Mouse (Mus musculus) neural tube, embryonic 11.5 days (tissue): Measurements from ENCODE around the gene Pcca. TPM values are rescaled to one million over a fixed set of nuclear protein-coding genes. Genes with fewer than 3 reads are reported as not detected.

Source experiments
- ATAC-seq: fragments of 200-750 bp; cut with Nextera tagmentation; 2 replicates; pipeline ENCODE4 v1.8.0; 2017; ENCODE audit warnings: moderate number of reproducible peaks, mild to moderate bottlenecking, moderate TSS enrichment, moderate library complexity; ENCODE audit not compliant: insufficient read depth, low FRiP score, low TSS enrichment
- DNase-seq: peaks from one replicate; pipeline ENCODE4 v3.0.0-alpha.2; 2015; ENCODE audit warnings: low spot score
- H3K27ac ChIP-seq: fragments of 300-500 bp; sonication (generic); 2 replicates; pipeline ENCODE4 v1.5.1; 2014; ENCODE audit warnings: low read depth, mild to moderate bottlenecking, low read length
- H3K27me3 ChIP-seq: fragments of 300-500 bp; sonication (generic); 2 replicates; pipeline ENCODE4 v1.6.1; 2014; ENCODE audit warnings: mild to moderate bottlenecking, low read length, mixed read lengths; ENCODE audit not compliant: control insufficient read depth, insufficient read depth
- H3K36me3 ChIP-seq: fragments of 300-500 bp; sonication (generic); 2 replicates; pipeline ENCODE4 v1.6.1; 2014; ENCODE audit warnings: mild to moderate bottlenecking, low read length, moderate library complexity, mixed read lengths; ENCODE audit not compliant: control insufficient read depth, insufficient read depth
- H3K4me1 ChIP-seq: fragments of 300-500 bp; sonication (generic); 2 replicates; pipeline ENCODE4 v1.6.1; 2014; ENCODE audit warnings: low read length, mixed read lengths; ENCODE audit not compliant: control insufficient read depth, insufficient read depth
- H3K4me2 ChIP-seq: fragments of 300-500 bp; sonication (generic); 2 replicates; pipeline ENCODE4 v1.6.1; 2014; ENCODE audit warnings: low read depth, mild to moderate bottlenecking, moderate library complexity
- H3K4me3 ChIP-seq: fragments of 300-500 bp; sonication (generic); 2 replicates; pipeline ENCODE4 v1.5.1; 2014; ENCODE audit warnings: low read depth, low read length
- H3K9ac ChIP-seq: fragments of 300-500 bp; sonication (generic); 2 replicates; pipeline ENCODE4 v1.6.1; 2014; ENCODE audit warnings: mild to moderate bottlenecking, low read length
- H3K9me3 ChIP-seq: fragments of 300-500 bp; sonication (generic); 2 replicates; pipeline ENCODE4 v1.6.1; 2016; ENCODE audit warnings: low read length; ENCODE audit not compliant: control insufficient read depth
- WGBS: fragments of 180-500 bp; shearing (Covaris S2); extraction: QIAGEN DNeasy Blood & Tissue Kit; methylation state at CpG from one replicate; pipeline ENCODE4 v1.1.7; 2014; 5-methylcytosine and 5-hydroxymethylcytosine counted together
- polyA plus RNA-seq: library from polyadenylated mRNA; unstranded; fragments of >200 nt; fragmentation: Nextera tagmentation; extraction: Ambion mirVana; gene quantifications from 2 replicates; pipeline ENCODE4 v1.2.1, GENCODE M21; 2014

The Pcca gene
- polyA plus RNA-seq, 1 experiment from 2014 or later: 33.4 TPM

GRCm38 (mm10) chr14:122648214-122648613 lies 114.1 kb downstream of the Pcca start:
- Histone ChIP-seq H3K27me3 (no peaks in the 10 kb centered on the region), H3K36me3 (no peaks in the 10 kb centered on the region), H3K9ac (no peak overlapping the region), H3K4me2 (no peak overlapping the region), H3K4me1 (no peaks in the 10 kb centered on the region), H3K4me3 (no peak overlapping the region), H3K9me3 (no peaks in the 10 kb centered on the region), H3K27ac (no peak overlapping the region)
- 95% methylated on average over 1 of the region's 1 CpGs for WGBS
- no peak for ATAC-seq
- DNase-seq: no peak

DNA sequence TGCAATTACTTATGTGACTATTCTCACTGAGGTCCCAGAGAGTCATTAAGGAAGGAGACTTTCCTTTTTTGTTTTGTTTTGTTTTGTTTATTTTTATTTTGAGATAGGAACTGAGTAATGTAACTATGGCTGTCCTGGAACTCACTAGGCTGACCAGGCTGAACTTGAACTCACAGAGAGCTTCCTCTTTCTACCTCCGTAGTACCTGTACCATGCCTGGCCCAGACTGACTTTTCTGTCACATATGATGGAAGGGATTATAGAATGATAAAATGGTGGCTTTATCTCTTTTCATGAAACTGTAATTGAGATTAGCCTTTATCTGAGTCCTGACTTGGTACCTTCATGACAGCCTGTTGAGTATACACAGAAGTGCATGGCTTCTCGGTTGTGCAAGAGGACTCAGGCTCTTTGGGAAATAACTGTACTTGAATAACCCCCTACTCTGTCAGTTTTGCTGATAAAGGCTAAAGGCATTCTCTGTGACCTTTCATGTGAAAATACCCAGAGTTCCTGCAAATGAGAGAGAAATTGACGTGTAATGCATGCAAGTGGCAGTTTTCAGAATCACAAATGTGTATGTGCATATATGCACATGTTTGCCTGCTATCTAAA lies 115.3 kb downstream of the Pcca start:
- Histone ChIP-seq H3K36me3 (no peaks in the 10 kb centered on the region), H3K4me3 (no peak overlapping the region), H3K27me3 (no peaks in the 10 kb centered on the region), H3K4me1 (no peaks in the 10 kb centered on the region), H3K9me3 (no peaks in the 10 kb centered on the region), H3K4me2 (no peak overlapping the region), H3K9ac (no peak overlapping the region), H3K27ac (no peak overlapping the region)
- no peak for DNase-seq
- no peak for ATAC-seq
- 78% methylated on average over 3 of the region's 3 CpGs for WGBS

DNA sequence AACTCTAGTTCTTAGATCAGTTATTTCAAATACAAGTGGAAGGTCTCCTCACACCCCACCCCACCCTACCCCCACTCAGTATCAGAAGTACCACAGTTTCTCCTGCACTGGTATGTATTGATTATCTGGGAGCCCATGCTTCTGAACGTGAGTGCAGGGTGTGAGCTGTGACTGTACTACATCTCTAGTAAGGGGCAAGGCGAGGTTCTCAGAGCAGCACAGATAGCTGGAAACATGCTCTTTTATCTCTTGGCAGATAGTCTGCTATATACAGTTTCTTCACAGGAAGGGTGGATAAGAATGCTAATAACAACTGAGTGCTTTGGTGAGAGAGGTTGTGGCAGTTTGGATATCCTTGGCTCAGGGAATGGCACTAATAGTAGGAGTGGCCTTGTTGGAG lies 117.6 kb downstream of the Pcca start:
- H3K36me3 ChIP-seq: no peaks in the 10 kb centered on the region
- no peak overlapping the region for H3K4me2 ChIP-seq
- H3K9ac ChIP-seq: no peak overlapping the region
- no peak for ATAC-seq
- WGBS: 86% methylated on average over 2 of the region's 2 CpGs
- H3K27me3 ChIP-seq: no peaks in the 10 kb centered on the region
- H3K4me1 ChIP-seq: no peaks in the 10 kb centered on the region
- no peak overlapping the region for H3K4me3 ChIP-seq
- no peaks in the 10 kb centered on the region for H3K9me3 ChIP-seq
- no peak overlapping the region for H3K27ac ChIP-seq
- DNase-seq: no peak

- Histone ChIP-seq H3K4me2 (no peak overlapping the region), H3K27me3 (no peaks in the 10 kb centered on the region), H3K4me3 (no peak overlapping the region), H3K4me1 (no peaks in the 10 kb centered on the region), H3K9ac (no peak overlapping the region), H3K9me3 (no peaks in the 10 kb centered on the region), H3K36me3 (no peaks in the 10 kb centered on the region), H3K27ac (no peak overlapping the region)
- 92% methylated on average over 3 of the region's 3 CpGs for WGBS
- ATAC-seq: no peak
- DNase-seq: no peak
Measured at GRCm38 (mm10) chr14:122675661-122676060, 141.5 kb downstream of the Pcca start.

DNA sequence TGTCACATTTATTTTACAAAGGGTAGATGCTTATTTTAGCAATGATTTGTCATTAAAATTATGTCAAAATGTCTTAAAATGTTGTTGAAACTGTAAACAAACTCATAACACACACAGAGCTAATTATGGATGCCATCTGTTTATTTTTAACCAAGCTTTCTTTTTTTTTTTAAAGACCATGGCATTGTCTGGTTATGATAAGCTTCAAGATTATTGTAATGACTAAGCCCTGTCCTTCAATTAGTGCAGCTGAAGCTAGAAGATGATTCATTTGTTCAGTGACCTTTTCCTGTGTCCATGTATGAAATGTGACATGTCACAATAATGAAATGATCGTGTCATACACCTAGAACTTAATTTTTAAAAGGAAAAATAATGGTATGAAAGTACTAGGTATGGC lies 149.5 kb downstream of the Pcca start:
- WGBS: 90% methylated on average over 1 of the region's 1 CpGs
- no peaks in the 10 kb centered on the region for H3K36me3 ChIP-seq
- H3K4me1 ChIP-seq: no peaks in the 10 kb centered on the region
- no peak overlapping the region for H3K27ac ChIP-seq
- no peak overlapping the region for H3K4me3 ChIP-seq
- H3K9ac ChIP-seq: no peak overlapping the region
- H3K9me3 ChIP-seq: no peaks in the 10 kb centered on the region
- no peaks in the 10 kb centered on the region for H3K27me3 ChIP-seq
- no peak for DNase-seq
- ATAC-seq: no peak
- H3K4me2 ChIP-seq: no peak overlapping the region

- H3K9me3 ChIP-seq: no peaks in the 10 kb centered on the region
- DNase-seq (no peak), ATAC-seq (no peak)
- no peaks in the 10 kb centered on the region for H3K27me3 ChIP-seq
- no peak overlapping the region for H3K27ac ChIP-seq
- H3K4me3 ChIP-seq: no peak overlapping the region
- H3K9ac ChIP-seq: no peak overlapping the region
- H3K4me1 ChIP-seq: no peaks in the 10 kb centered on the region
- WGBS: 78% methylated on average over 4 of the region's 4 CpGs
- no peaks in the 10 kb centered on the region for H3K36me3 ChIP-seq
- H3K4me2 ChIP-seq: no peak overlapping the region
Measured at GRCm38 (mm10) chr14:122684250-122684649, 150.1 kb downstream of the Pcca start.

GRCm38 (mm10) chr14:122684811-122685210 lies 150.7 kb downstream of the Pcca start:
- 52% methylated on average over 2 of the region's 2 CpGs for WGBS
- H3K27me3 ChIP-seq: no peaks in the 10 kb centered on the region
- no peak overlapping the region for H3K9ac ChIP-seq
- H3K9me3 ChIP-seq: no peaks in the 10 kb centered on the region
- H3K27ac ChIP-seq: no peak overlapping the region
- DNase-seq (no peak), ATAC-seq (no peak)
- H3K4me1 ChIP-seq: no peaks in the 10 kb centered on the region
- H3K36me3 ChIP-seq: no peaks in the 10 kb centered on the region
- H3K4me2 ChIP-seq: no peak overlapping the region
- H3K4me3 ChIP-seq: no peak overlapping the region

GRCm38 (mm10) chr14:122687398-122687797 lies 153.3 kb downstream of the Pcca start:
- no peaks in the 10 kb centered on the region for H3K36me3 ChIP-seq
- ATAC-seq (no peak), DNase-seq (no peak)
- no peak overlapping the region for H3K27ac ChIP-seq
- no peaks in the 10 kb centered on the region for H3K27me3 ChIP-seq
- H3K4me2 ChIP-seq: no peak overlapping the region
- H3K4me1 ChIP-seq: no peaks in the 10 kb centered on the region
- H3K9ac ChIP-seq: no peak overlapping the region
- 65% methylated on average over 7 of the region's 7 CpGs for WGBS
- H3K9me3 ChIP-seq: no peaks in the 10 kb centered on the region
- H3K4me3 ChIP-seq: no peak overlapping the region

DNA sequence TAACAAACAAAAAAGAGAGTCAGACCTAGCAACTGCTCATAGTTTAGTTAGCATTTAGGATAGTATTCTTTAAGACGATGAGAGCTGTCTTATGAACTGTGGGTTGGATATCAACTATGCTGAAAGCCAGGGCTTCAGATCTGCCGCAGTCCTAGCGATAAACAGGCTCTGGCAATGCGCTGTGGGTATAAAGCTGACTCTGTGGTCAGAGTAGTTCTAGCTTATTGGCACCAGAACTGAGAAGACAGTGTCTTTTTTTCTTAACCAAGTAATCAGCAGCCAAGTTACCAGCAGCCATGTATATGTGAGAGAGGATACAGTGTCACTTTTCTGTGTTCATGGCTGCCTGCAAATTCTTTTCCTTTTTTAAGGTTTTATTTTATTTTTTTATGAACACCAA lies 154.3 kb downstream of the Pcca start:
- H3K4me3 ChIP-seq: no peak overlapping the region
- H3K4me2 ChIP-seq: no peak overlapping the region
- no peaks in the 10 kb centered on the region for H3K36me3 ChIP-seq
- no peaks in the 10 kb centered on the region for H3K4me1 ChIP-seq
- DNase-seq (no peak), ATAC-seq (no peak)
- H3K9ac ChIP-seq: no peak overlapping the region
- 94% methylated on average over 4 of the region's 4 CpGs for WGBS
- no peak overlapping the region for H3K27ac ChIP-seq
- H3K9me3 ChIP-seq: no peaks in the 10 kb centered on the region
- no peaks in the 10 kb centered on the region for H3K27me3 ChIP-seq
